In the genomic region with DNA sequence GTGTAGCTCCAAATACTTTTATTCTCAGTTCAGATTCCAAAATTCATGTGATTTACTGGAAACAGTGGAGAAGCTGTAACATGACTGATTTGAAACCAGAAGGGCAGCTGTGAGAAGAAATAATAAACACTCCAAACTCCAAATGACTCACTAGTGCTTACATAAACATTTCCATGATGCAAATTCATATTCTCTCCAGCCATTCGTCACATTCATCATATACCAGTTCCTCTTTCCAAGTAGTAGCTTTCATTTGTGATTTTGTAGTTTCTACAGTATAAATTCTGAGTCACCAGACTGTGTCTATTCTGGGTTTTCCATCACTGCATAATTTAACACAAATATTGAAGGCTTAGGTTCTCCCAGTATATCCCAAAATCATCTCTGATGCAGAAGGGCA, we compare ENCODE assay signal across 33 mouse cellular contexts. TPM values are rescaled to one million over a fixed set of nuclear protein-coding genes. Genes with fewer than 3 reads are reported as not detected.
DNase-seq lines count a peak whose midpoint lies in the region; ATAC-seq and TF ChIP-seq lines count a peak whose summit lies in the region.
"Had no signal": no experiment of that assay in that cellular context is flagged by ENCODE, and none has a peak within 500 bp of the region (broad histone marks: within the 10 kb centered on the region; RNA-seq: fewer than 3 reads in every experiment).

No protein-coding gene starts in this region.

- no peak overlapping the region for H3K4me2 ChIP-seq in forebrain, postnatal 0 days (ENCODE audit: low read depth)
- no peak overlapping the region for H3K4me2 ChIP-seq in forebrain, embryonic 16.5 days (ENCODE audit: low read length)
- H3K4me2 ChIP-seq: forebrain, embryonic 13.5 days; heart, embryonic 11.5 days; hindbrain, embryonic 12.5 days; hindbrain, embryonic 15.5 days had no signal

- H3K9me3 ChIP-seq in forebrain, postnatal 0 days (ENCODE audit: low read length): no peaks in the 10 kb centered on the region
- H3K9me3 ChIP-seq in forebrain, embryonic 16.5 days (ENCODE audit: control insufficient read depth, low read length): no peaks in the 10 kb centered on the region
- H3K9me3 ChIP-seq: forebrain, embryonic 10.5 days; forebrain, embryonic 13.5 days; hindbrain, embryonic 12.5 days; hindbrain, embryonic 15.5 days had no signal

- TF ChIP-seq CTCF in forebrain, postnatal 0 days (IDR thresholded peaks at IDR 0.05; ENCODE audit: low read depth): no peak

- peak; percentile 4 for DNase-seq in forebrain, postnatal 0 days
- peak; percentile 4 for DNase-seq in left cerebral cortex, adult 11 months (ENCODE audit: low spot score)
- DNase-seq in left cerebral cortex, adult 8-10 months (ENCODE audit: low spot score in 2 of 2): no peak
- DNase-seq in A20 (ENCODE audit: low read depth, low spot score): peak; percentile 10
- peak; percentile 42 for DNase-seq in telencephalon, adult 2 months (ENCODE audit: low read depth, low spot score)
- DNase-seq in thymus, postnatal 0 days (ENCODE audit: low spot score): no peak
- DNase-seq: adrenal gland, adult 2 months; adrenal gland, postnatal 14 days; B cell, adult 2 months; cerebellum, adult 11-12 months; cerebellum, adult 9-10 months; cerebellum, postnatal 14 days; gastrocnemius, postnatal 10 days; gastrocnemius, postnatal 36 days; heart, adult 11 months had no signal

- H3K9ac ChIP-seq in forebrain, postnatal 0 days: no peak overlapping the region
- no peak overlapping the region for H3K9ac ChIP-seq in forebrain, embryonic 16.5 days (replicated peaks; ENCODE audit: low read depth, low read length)
- H3K9ac ChIP-seq: forebrain, embryonic 13.5 days; hindbrain, embryonic 12.5 days; hindbrain, embryonic 15.5 days had no signal

- peak; percentile 40; the same call in 1 of the 2 replicates for ATAC-seq in forebrain, postnatal 0 days
- no peak for ATAC-seq in forebrain, embryonic 16.5 days
- ATAC-seq: forebrain, embryonic 13.5 days had no signal

- no peaks in the 10 kb centered on the region for H3K36me3 ChIP-seq in forebrain, postnatal 0 days (ENCODE audit: insufficient read depth)
- no peaks in the 10 kb centered on the region for H3K36me3 ChIP-seq in forebrain, embryonic 16.5 days (ENCODE audit: control insufficient read depth, insufficient read depth)
- H3K36me3 ChIP-seq: forebrain, embryonic 10.5 days; hindbrain, embryonic 12.5 days; hindbrain, embryonic 15.5 days had no signal

- WGBS in forebrain, postnatal 0 days: 75% methylated on average over 1 of the region's 1 CpGs
- 72% methylated on average over 1 of the region's 1 CpGs for WGBS in forebrain, embryonic 16.5 days

- H3K4me3 ChIP-seq in forebrain, postnatal 0 days (ENCODE audit: low read depth, low read length): no peak overlapping the region
- no peak overlapping the region for H3K4me3 ChIP-seq in forebrain, embryonic 16.5 days (replicated peaks; ENCODE audit: low read length)
- H3K4me3 ChIP-seq: forebrain, embryonic 10.5 days; forebrain, embryonic 13.5 days; hindbrain, embryonic 12.5 days; hindbrain, embryonic 15.5 days had no signal

- no peak overlapping the region for H3K27ac ChIP-seq in forebrain, postnatal 0 days (ENCODE audit: low read depth, low read length)
- H3K27ac ChIP-seq in forebrain, embryonic 16.5 days (ENCODE audit: low read length): no peak overlapping the region
- H3K27ac ChIP-seq: forebrain, embryonic 10.5 days; forebrain, embryonic 13.5 days; hindbrain, embryonic 12.5 days; hindbrain, embryonic 15.5 days had no signal

- no peaks in the 10 kb centered on the region for H3K4me1 ChIP-seq in forebrain, postnatal 0 days (ENCODE audit: insufficient read depth)
- H3K4me1 ChIP-seq in forebrain, embryonic 16.5 days (replicated peaks; ENCODE audit: control insufficient read depth, insufficient read depth, low read length): no peaks in the 10 kb centered on the region
- H3K4me1 ChIP-seq: hindbrain, embryonic 15.5 days had no signal

- H3K27me3 ChIP-seq in forebrain, postnatal 0 days (ENCODE audit: insufficient read depth, low read length): no peaks in the 10 kb centered on the region
- no peaks in the 10 kb centered on the region for H3K27me3 ChIP-seq in forebrain, embryonic 16.5 days (replicated peaks; ENCODE audit: control insufficient read depth, insufficient read depth, low read length)
- H3K27me3 ChIP-seq: forebrain, embryonic 13.5 days; hindbrain, embryonic 12.5 days; hindbrain, embryonic 15.5 days had no signal

RNA-seq across cellular contexts. Expression of gene Cntnap5c, which starts 31.8 kb away (rescaled TPM):
- total RNA-seq in forebrain, postnatal 0 days (2014; rRNA removed): 4.8 and 6.4 TPM in 2 replicates
- 1.0 and 1.7 TPM in 2 replicates for polyA plus RNA-seq in forebrain, postnatal 0 days (2015; fragmentation: Nextera tagmentation; extraction: Ambion mirVana)
- polyA plus RNA-seq in forebrain, embryonic 16.5 days (2015; fragmentation: Nextera tagmentation; extraction: Ambion mirVana): 3.1 and 3.5 TPM in 2 replicates
- 1 to 10 TPM; 5.9 to 9.1 (median 7.0) TPM for total RNA-seq in left cerebral cortex, adult 8-10 months (2022)
- polyA plus RNA-seq in thymus, postnatal 0 days (2015; fragmentation: Nextera tagmentation; extraction: Ambion mirVana): not detected in 2 replicates
- total RNA-seq: adrenal gland, adult 2 months; adrenal gland, postnatal 14 days; adrenal gland, postnatal 4 days; gastrocnemius, adult 18-20 months; gastrocnemius, postnatal 10 days; gastrocnemius, postnatal 36 days; heart, adult 8-10 months; heart, postnatal 25 days; hematopoietic stem cell, adult 5-6 weeks; MEL had no signal
- polyA plus RNA-seq: adrenal gland, adult 2 months; embryonic facial prominence, embryonic 11.5 days; heart, embryonic 11.5 days; heart, embryonic 14.5 days; heart, postnatal 0 days; intestine, embryonic 14.5 days had no signal

RNA-seq across cellular contexts. Expression of gene Gm21834, which starts 59.2 kb away (rescaled TPM):
- not detected in 2 replicates for total RNA-seq in forebrain, postnatal 0 days (2014; rRNA removed)
- polyA plus RNA-seq in forebrain, postnatal 0 days (2015; fragmentation: Nextera tagmentation; extraction: Ambion mirVana): not detected in 2 replicates
- polyA plus RNA-seq in forebrain, embryonic 16.5 days (2015; fragmentation: Nextera tagmentation; extraction: Ambion mirVana): not detected in 2 replicates
- not detected for total RNA-seq in left cerebral cortex, adult 8-10 months (2022)
- polyA plus RNA-seq in thymus, postnatal 0 days (2015; fragmentation: Nextera tagmentation; extraction: Ambion mirVana): not detected in 2 replicates
- total RNA-seq: adrenal gland, adult 2 months; adrenal gland, postnatal 14 days; adrenal gland, postnatal 4 days; gastrocnemius, adult 18-20 months; gastrocnemius, postnatal 10 days; gastrocnemius, postnatal 36 days; heart, adult 8-10 months; heart, postnatal 25 days; hematopoietic stem cell, adult 5-6 weeks; MEL had no signal
- polyA plus RNA-seq: adrenal gland, adult 2 months; brain, embryonic 14.5 days; embryonic facial prominence, embryonic 11.5 days; embryonic facial prominence, embryonic 14.5 days; forebrain, embryonic 10.5 days; forebrain, embryonic 13.5 days; heart, embryonic 11.5 days; heart, embryonic 14.5 days; heart, postnatal 0 days; hindbrain, embryonic 12.5 days; hindbrain, embryonic 15.5 days; intestine, embryonic 14.5 days had no signal

Comparison
In these comparisons a context has a peak if more than half of its experiments do, and no peak if none do; other contexts are left out.
1. DNase-seq: peak in forebrain, postnatal 0 days (single experiment), left cerebral cortex, adult 11 months (single experiment), A20 (single experiment) and telencephalon, adult 2 months (single experiment); none in left cerebral cortex, adult 8-10 months (0 of 2) and thymus, postnatal 0 days (single experiment).